Mouse (Mus musculus) bone marrow, adult 2 months (tissue): ENCODE results near the gene Gosr1.

ENCODE experiments used
- CTCF ChIP-seq: fragments of 200-500 bp; IDR thresholded peaks from 2 replicates; pipeline ENCODE4 v1.5.1; 2011; ENCODE audit warnings: low read length, control low read depth; ENCODE audit not compliant: control insufficient read depth, insufficient read depth
- POLR2A ChIP-seq: fragments of 200-500 bp; IDR thresholded peaks from 2 replicates; pipeline ENCODE4 v1.6.1; 2011; ENCODE audit warnings: low read depth, mild to moderate bottlenecking, control low read depth, low read length, borderline replicate concordance; ENCODE audit not compliant: control insufficient read depth

DNA sequence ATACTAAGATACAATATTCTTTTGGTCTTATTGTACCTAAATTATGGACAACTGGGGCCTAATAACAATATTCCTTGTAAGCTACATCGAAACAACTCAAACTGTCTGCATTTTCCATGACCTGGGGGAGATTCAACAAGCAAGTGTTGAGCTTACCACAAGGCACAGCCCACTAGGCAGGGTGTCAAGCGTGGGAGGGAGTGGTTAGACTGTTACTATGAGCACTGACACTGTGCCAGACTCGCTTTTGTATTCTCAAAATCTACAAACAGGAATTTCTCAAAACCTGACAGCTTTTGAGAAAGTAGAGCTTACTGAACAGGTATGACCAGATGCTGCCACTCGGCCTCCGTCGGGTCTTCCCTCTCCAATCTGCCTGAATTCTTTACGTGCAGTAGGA is 28.0 kb upstream of the Gosr1 start:
- TF ChIP-seq POLR2A: no peak
- no peak for TF ChIP-seq CTCF
